Mouse (Mus musculus) forebrain, embryonic 16.5 days (tissue): ENCODE measurements around the gene Ank2. TPM values are rescaled to one million over a fixed set of nuclear protein-coding genes. Genes with fewer than 3 reads are reported as not detected.

Experiments
- ATAC-seq: fragments of 200-750 bp; cut with Nextera tagmentation; 2 replicates; pipeline ENCODE4 v1.8.0; 2017; ENCODE audit warnings: mild to moderate bottlenecking, moderate library complexity
- H3K27ac ChIP-seq: fragments of 300-500 bp; sonication (generic); 2 replicates; pipeline ENCODE4 v1.5.1; 2014; ENCODE audit warnings: low read length, control low read depth
- H3K27me3 ChIP-seq: fragments of 300-500 bp; sonication (generic); replicated peaks from 2 replicates; pipeline ENCODE4 v1.6.1; 2014; ENCODE audit warnings: low read length; ENCODE audit not compliant: control insufficient read depth, insufficient read depth
- H3K36me3 ChIP-seq: fragments of 300-500 bp; sonication (generic); 2 replicates; pipeline ENCODE4 v1.6.1; 2014; ENCODE audit not compliant: control insufficient read depth, insufficient read depth
- H3K4me1 ChIP-seq: fragments of 300-500 bp; sonication (generic); replicated peaks from 2 replicates; pipeline ENCODE4 v1.6.1; 2014; ENCODE audit warnings: low read length; ENCODE audit not compliant: control insufficient read depth, insufficient read depth
- H3K4me2 ChIP-seq: fragments of 300-500 bp; sonication (generic); 2 replicates; pipeline ENCODE4 v1.6.1; 2014; ENCODE audit warnings: mild to moderate bottlenecking, low read length, control low read depth
- H3K4me3 ChIP-seq: fragments of 300-500 bp; sonication (generic); replicated peaks from 2 replicates; pipeline ENCODE4 v1.5.1; 2014; ENCODE audit warnings: mild to moderate bottlenecking, low read length, control low read depth
- H3K9ac ChIP-seq: fragments of 300-500 bp; sonication (generic); replicated peaks from 2 replicates; pipeline ENCODE4 v1.6.1; 2014; ENCODE audit warnings: low read depth, low read length, control low read depth
- H3K9me3 ChIP-seq: fragments of 300-500 bp; sonication (generic); 2 replicates; pipeline ENCODE4 v1.6.1; 2016; ENCODE audit warnings: low read length; ENCODE audit not compliant: control insufficient read depth
- WGBS: fragments of 180-500 bp; shearing (Covaris S2); extraction: QIAGEN DNeasy Blood & Tissue Kit; methylation state at CpG from one replicate; pipeline ENCODE4 v1.1.7; 2014; 5-methylcytosine and 5-hydroxymethylcytosine counted together
- polyA plus RNA-seq: library from polyadenylated mRNA; unstranded; fragments of >200 nt; fragmentation: Nextera tagmentation; extraction: Ambion mirVana; gene quantifications from 2 replicates; pipeline ENCODE4 v1.2.1, GENCODE M21; 2015

Ank2 gene
- polyA plus RNA-seq, 1 experiment from 2014 or later: 201 TPM

- 82% methylated on average over 5 of the region's 5 CpGs for WGBS
- no peaks in the 10 kb centered on the region for H3K27me3 ChIP-seq
These were observed 463.0 kb downstream of the Ank2 start for GRCm38 (mm10) chr3:127036118-127036517.

GRCm38 (mm10) chr3:127035540-127035939 lies 463.6 kb downstream of the Ank2 start:
- Histone ChIP-seq H3K4me3 (no peak overlapping the region), H3K9me3 (no peaks in the 10 kb centered on the region), H3K36me3 (peaks cover 10% of the 10 kb centered on the region), H3K4me1 (no peaks in the 10 kb centered on the region), H3K27ac (no peak overlapping the region), H3K27me3 (no peaks in the 10 kb centered on the region), H3K9ac (no peak overlapping the region), H3K4me2 (no peak overlapping the region)
- no peak for ATAC-seq
- 91% methylated on average over 12 of the region's 12 CpGs for WGBS

More at GRCm38 (mm10) chr3:127036118-127036517, 463.0 kb downstream of the Ank2 start:
- Histone ChIP-seq H3K36me3 (peaks cover 12% of the 10 kb centered on the region), H3K27ac (no peak overlapping the region), H3K4me3 (no peak overlapping the region), H3K4me1 (no peaks in the 10 kb centered on the region), H3K9me3 (no peaks in the 10 kb centered on the region), H3K9ac (no peak overlapping the region), H3K4me2 (no peak overlapping the region)
- ATAC-seq: no peak

GRCm38 (mm10) chr3:127034983-127035382 lies 464.2 kb downstream of the Ank2 start:
- H3K27me3 ChIP-seq: no peaks in the 10 kb centered on the region
- H3K4me1 ChIP-seq: no peaks in the 10 kb centered on the region
- no peak overlapping the region for H3K4me2 ChIP-seq
- no peak for ATAC-seq
- no peaks in the 10 kb centered on the region for H3K9me3 ChIP-seq
- WGBS: 75% methylated on average over 3 of the region's 3 CpGs
- H3K9ac ChIP-seq: no peak overlapping the region
- peaks cover 10% of the 10 kb centered on the region for H3K36me3 ChIP-seq
- H3K27ac ChIP-seq: no peak overlapping the region
- H3K4me3 ChIP-seq: no peak overlapping the region

- peaks cover 15% of the 10 kb centered on the region for H3K36me3 ChIP-seq
- H3K9ac ChIP-seq: no peak overlapping the region
- no peaks in the 10 kb centered on the region for H3K4me1 ChIP-seq
- no peak overlapping the region for H3K4me3 ChIP-seq
- ATAC-seq: no peak
- no peak overlapping the region for H3K4me2 ChIP-seq
- WGBS: 91% methylated on average over 4 of the region's 4 CpGs
- H3K27me3 ChIP-seq: no peaks in the 10 kb centered on the region
- H3K9me3 ChIP-seq: no peaks in the 10 kb centered on the region
- no peak overlapping the region for H3K27ac ChIP-seq
These were observed 475.2 kb downstream of the Ank2 start for GRCm38 (mm10) chr3:127023992-127024391.

- no peak overlapping the region for H3K9ac ChIP-seq
- no peak overlapping the region for H3K27ac ChIP-seq
- H3K4me2 ChIP-seq: no peak overlapping the region
- H3K36me3 ChIP-seq: peaks cover 12% of the 10 kb centered on the region
- no peaks in the 10 kb centered on the region for H3K9me3 ChIP-seq
- H3K4me1 ChIP-seq: no peaks in the 10 kb centered on the region
- H3K27me3 ChIP-seq: no peaks in the 10 kb centered on the region
- 72% methylated on average over 1 of the region's 1 CpGs for WGBS
- no peak overlapping the region for H3K4me3 ChIP-seq
- ATAC-seq: no peak
These were observed 479.0 kb downstream of the Ank2 start for GRCm38 (mm10) chr3:127020167-127020566.

- H3K9me3 ChIP-seq: no peaks in the 10 kb centered on the region
- WGBS: 67% methylated on average over 3 of the region's 3 CpGs
- no peak for ATAC-seq
- H3K27ac ChIP-seq: no peak overlapping the region
- peaks cover 13% of the 10 kb centered on the region for H3K36me3 ChIP-seq
- no peaks in the 10 kb centered on the region for H3K27me3 ChIP-seq
- no peaks in the 10 kb centered on the region for H3K4me1 ChIP-seq
- no peak overlapping the region for H3K4me3 ChIP-seq
- no peak overlapping the region for H3K4me2 ChIP-seq
- no peak overlapping the region for H3K9ac ChIP-seq
These were observed 479.4 kb downstream of the Ank2 start for GRCm38 (mm10) chr3:127019728-127020127.

GRCm38 (mm10) chr3:127019109-127019508 lies 480.0 kb downstream of the Ank2 start:
- no peak overlapping the region for H3K27ac ChIP-seq
- no peak for ATAC-seq
- no peak overlapping the region for H3K9ac ChIP-seq
- no peaks in the 10 kb centered on the region for H3K27me3 ChIP-seq
- no peak overlapping the region for H3K4me3 ChIP-seq
- no peaks in the 10 kb centered on the region for H3K9me3 ChIP-seq
- H3K4me1 ChIP-seq: no peaks in the 10 kb centered on the region
- WGBS: 36% methylated on average over 6 of the region's 6 CpGs
- peaks cover 17% of the 10 kb centered on the region for H3K36me3 ChIP-seq
- H3K4me2 ChIP-seq: no peak overlapping the region

GRCm38 (mm10) chr3:127017523-127017922 lies 481.6 kb downstream of the Ank2 start:
- WGBS: 70% methylated on average over 3 of the region's 3 CpGs
- H3K9ac ChIP-seq: no peak overlapping the region
- H3K4me3 ChIP-seq: no peak overlapping the region
- no peaks in the 10 kb centered on the region for H3K4me1 ChIP-seq
- H3K4me2 ChIP-seq: no peak overlapping the region
- H3K27ac ChIP-seq: no peak overlapping the region
- H3K9me3 ChIP-seq: no peaks in the 10 kb centered on the region
- peaks cover 12% of the 10 kb centered on the region for H3K36me3 ChIP-seq
- H3K27me3 ChIP-seq: no peaks in the 10 kb centered on the region
- no peak for ATAC-seq

- Histone ChIP-seq H3K36me3 (peaks cover 11% of the 10 kb centered on the region), H3K27ac (no peak overlapping the region), H3K4me1 (no peaks in the 10 kb centered on the region), H3K4me2 (no peak overlapping the region), H3K9ac (no peak overlapping the region), H3K4me3 (no peak overlapping the region), H3K9me3 (no peaks in the 10 kb centered on the region), H3K27me3 (no peaks in the 10 kb centered on the region)
- 91% methylated on average over 6 of the region's 6 CpGs for WGBS
- ATAC-seq: no peak
These were observed 483.6 kb downstream of the Ank2 start for GRCm38 (mm10) chr3:127015596-127015995.

- ATAC-seq: no peak
- no peaks in the 10 kb centered on the region for H3K27me3 ChIP-seq
- no peaks in the 10 kb centered on the region for H3K4me1 ChIP-seq
- H3K36me3 ChIP-seq: peaks cover 15% of the 10 kb centered on the region
- no peak overlapping the region for H3K4me3 ChIP-seq
- H3K27ac ChIP-seq: no peak overlapping the region
- WGBS: 82% methylated on average over 6 of the region's 6 CpGs
- H3K9ac ChIP-seq: no peak overlapping the region
- H3K4me2 ChIP-seq: no peak overlapping the region
- H3K9me3 ChIP-seq: no peaks in the 10 kb centered on the region
These were observed 484.0 kb downstream of the Ank2 start for GRCm38 (mm10) chr3:127015175-127015574.
